Mouse (Mus musculus): ENCODE data around the gene Brd2.
"Not testable (repeated sequence)": the region's sequence is repeated elsewhere in the genome, so short reads cannot be mapped to it uniquely, and the experiment has no call there.

Brd2 gene

DNA sequence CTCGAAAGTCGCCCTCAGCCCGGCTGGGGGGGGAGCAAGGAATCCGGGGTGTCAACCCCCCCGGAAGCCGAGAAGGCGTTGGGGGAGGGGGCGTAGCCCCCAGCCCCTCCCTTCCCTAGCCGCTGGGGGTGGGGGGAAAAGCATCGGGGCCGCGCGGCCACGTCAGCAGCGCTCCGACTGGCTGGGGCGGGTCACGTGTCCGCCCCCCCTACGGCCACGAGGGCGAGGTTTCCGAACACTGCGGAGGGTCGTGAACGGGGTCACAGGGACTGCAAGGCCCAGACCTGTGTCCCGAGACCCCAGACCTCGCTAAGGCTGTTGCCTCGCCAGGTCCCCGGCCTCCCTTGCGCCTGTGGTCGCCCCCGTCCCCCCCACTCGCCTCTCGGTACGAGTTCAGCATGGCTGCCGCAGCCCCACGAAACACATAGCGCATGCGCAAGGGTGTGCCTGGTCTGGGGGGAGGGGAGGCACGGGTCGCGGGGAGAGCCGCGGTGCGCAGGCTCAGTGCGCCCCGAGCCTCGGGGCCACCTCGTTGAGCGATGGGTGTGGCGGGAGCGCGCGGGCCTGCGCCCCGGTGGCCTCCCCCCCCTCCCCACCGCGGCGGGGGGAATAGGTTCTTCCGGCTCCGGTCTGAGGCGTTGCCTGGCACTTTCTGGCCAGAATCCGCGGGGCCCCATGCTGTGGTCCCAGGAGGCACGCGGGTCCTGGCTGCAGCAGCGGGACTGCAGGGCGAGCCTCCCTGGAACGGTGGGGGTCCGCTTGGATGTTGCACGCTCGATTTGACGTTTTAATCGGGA, at the start of gene Brd2:
Gene Brd2 (minus strand): TSS at position 447 of the 797 bp plus-strand sequence.
- peak; percentile 97 to 98 for DNase-seq

DNA sequence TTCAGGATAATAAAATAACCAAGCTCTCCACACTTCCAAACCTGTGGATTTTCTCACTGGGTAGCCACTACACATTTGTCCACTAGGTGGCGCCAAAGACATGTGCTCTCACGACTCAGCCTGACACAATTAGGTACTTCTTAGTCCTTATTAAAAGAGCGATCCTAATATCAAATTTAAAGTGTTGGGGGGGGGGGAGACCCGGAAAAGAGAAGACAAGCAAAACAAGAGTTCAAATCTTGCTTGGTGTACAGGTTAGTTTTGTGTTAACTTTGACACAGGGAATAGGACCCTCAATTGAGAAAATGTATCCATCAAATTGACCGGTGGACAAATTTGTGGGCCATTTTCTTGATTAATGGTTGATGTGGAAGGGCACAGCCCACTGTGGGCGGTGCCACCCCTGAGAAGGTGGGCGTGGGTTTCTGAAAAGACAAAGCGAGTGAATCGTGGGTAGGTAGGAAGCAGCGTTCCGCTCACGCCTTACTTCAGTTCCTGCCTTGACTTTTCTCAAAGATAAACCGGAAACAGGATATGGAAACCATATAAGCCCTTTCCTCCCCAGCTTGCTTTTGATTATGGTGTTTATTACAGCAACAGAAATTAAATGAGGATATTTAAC, 48.6 kb upstream of the Brd2 start:
- DNase-seq, result peak; percentile 79 to 84

DNA sequence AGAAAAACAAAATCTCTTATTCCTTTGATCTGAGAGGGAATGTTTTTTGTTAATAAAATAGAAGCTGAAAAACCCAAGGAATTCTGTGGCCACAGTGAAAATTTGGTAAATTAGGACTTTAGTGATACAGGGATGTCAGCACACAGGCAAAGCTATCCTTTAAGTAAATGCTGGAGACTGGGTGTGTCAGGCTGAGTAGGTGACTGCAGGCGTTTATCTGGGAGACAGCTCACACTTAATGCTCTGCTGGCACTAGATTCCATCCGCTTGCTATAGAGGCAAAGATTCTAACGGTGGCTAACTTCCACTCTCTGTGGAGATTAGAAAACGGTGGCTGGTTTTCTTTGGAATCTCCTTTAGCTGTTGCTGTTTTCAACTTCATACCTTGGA, 48.0 kb upstream of the Brd2 start:
- no peak for DNase-seq

DNA sequence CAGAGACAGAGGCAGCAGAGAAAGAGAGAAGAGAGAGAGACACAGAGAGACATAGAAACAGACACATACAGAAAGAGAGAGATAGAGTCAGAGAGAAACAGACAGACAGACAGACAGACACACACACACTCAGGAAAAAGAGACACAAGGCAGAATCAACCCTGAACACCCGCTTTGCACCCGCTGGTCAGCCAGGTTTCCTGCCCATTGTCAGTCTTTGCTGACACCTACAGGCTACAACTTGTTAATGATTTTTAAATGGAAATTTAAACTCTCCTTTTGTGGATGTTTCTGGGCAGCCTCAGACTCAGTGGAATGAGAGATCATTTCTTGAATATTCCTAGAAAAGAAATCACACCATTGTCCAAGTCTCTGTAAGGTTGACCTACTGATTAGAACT, 46.8 kb upstream of the Brd2 start:
- DNase-seq, result peak in 1 of 2 experiments; percentile 48

DNA sequence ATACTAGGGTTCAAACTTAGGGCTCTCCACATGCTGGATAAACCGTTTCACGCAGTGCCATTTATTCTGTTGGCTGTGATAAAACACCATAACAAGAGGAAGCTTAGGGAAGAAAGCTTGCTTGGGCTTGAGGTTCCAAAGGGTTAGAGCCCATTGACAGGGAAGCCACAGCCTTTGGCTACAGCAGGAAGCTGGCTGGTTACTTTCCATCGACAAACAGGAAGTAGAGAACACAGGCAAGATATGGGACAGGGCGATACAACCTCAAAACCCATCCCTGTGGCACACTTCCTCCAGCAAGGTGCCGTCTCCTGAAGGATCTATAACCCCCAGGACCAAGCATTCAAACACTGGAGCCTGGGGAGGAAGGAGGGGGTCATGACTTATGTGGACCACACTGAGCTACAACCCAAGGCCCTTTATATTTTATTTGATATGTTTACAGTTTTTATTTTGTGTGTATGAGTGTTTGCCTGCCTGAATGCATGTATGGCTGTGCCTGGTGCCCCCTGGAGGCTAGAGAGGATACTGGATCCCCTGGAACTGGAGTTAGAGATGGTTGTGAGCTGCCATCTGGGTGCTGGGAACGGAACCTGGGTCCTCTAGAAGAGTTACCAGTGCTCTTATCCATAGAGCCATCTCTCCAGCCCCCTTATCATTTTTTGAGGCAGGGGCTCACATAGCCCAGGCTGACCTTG, 42.7 kb upstream of the Brd2 start:
- no peak for DNase-seq

DNA sequence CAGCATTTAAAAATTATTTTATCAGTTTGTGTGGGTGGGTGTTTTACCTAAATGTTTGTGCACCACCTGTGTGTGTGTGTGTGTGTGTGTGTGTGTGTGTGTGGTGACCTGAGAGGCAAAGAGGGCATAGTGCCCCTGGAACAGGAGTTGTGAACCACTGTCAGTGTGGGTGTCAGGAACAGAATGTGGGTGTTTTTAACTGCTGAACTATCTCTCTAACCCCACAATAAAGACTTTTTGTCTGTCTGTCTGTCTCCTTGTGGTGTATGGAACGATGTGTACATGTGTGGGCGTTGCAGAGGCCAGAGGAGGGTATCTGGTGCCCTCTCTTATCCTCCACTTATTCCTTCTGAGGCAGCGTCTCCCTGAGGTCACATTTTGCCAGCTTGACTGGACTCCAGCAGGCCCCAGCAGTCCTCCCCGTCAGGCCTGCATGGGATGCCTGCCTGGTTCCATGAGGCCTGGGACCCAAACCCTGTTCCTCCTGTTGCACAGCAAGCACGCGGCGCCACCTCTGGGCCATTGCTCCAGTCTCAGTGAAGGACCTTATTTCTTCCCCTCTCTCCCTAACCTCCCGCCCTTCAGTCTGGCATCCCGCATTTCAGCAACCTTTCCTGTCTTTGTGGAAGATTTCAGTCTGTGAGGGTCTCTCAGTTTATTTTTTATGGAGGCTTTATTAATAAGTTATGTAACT, 41.9 kb upstream of the Brd2 start:
- DNase-seq, result peak; percentile 30 to 32

DNA sequence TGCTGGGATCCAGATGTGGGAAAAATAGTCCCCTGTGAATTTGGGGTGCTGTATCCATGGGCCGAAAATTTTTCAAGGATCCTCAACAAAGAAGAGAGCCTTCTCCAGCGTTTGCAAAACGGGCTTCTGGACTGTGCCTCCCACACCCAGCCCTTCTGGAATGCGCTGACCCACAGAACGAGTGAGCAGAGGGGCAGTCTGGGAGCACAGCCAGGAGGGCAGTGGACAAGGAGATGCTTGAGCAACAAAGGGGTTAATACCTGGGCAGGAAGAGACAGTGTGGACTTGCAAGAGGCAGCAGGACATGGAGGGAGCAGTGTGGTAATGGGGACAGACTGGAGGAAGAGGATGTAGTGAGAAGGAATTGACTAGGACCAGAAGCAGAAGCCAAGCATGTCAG, 33.1 kb upstream of the Brd2 start:
- no peak for DNase-seq

DNA sequence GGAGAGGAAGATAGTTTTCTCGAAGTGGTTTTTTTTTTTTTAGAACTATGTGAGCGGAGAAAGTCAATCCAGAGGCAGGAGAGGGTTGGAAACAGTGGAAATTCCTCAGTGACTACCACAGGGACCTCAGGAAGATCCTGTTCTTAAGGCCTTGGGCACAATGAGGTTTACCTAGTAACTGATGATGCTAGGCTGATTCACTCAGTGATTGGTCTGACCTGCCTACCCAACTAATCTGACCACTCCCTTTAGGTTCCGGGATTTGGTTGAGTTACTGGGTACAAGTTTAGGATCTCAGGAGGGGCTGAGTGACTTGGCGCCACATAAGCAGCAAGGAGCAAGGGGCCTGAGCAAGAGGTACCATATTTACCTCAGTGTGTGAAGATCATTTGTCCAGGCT, 30.5 kb upstream of the Brd2 start, which contains the start of gene H2-DMb1:
Gene H2-DMb1 (plus strand): TSS at position 150 of the 400 bp plus-strand sequence.
- DNase-seq, result peak; percentile 69 to 81

DNA sequence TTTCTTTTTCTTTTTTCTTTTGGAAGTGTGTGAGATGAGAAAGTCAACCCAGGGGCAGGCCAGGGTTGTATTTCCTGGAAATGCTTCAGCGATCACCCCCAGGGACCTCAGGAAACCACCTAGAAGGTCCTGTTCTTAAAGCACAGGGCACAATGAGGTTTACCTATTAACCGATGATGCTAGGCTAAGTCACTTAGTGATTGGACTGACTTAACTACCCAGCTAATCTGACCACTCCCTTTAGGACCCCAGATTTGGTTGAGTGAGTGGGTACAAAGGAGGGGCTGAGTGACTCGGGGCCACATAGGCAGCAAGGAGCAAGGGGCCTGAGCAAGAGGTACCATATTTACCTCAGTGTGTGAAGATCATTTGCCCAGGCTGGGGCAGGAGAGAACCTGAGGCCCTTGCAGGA, 22.5 kb upstream of the Brd2 start:
- DNase-seq, result no peak

DNA sequence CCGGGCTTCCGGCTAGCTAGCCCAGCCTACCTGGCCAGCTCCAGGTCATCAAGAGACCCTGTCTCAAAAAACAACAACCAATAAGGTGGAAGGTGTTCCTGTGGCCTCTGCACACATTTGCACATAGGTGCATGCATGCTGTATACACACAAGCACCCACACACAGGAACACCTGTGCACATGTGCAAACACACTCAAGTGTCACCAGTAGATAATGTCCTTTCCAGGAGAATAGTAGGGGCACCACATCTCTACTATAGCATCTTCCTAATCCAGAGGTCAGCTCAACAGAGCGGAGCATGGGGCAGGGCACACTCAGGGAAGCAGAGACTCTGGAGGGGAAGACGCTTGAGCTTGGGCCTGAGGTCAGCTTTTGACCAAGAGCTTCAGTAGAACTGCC, 21.8 kb upstream of the Brd2 start:
- not testable (repeated sequence) for DNase-seq

DNA sequence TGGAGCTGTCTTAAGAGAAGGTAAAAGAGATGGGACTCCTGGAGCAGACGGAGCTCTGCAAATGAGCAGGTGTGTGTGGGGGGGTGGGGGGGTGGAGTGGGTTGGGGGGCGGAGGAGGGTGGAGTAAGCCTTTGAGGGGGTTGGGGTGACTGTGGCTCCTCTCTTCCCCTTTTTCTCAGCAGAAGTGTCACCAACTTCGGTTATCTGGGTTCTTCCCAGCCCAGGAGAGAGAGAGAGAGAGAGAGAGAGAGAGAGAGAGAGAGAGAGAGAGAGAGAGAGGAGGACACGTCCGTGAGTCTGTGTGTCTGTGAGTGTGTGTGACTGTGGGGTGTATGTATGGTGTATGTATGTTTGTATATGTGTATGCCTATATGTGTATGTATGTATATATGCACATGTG, 21.0 kb upstream of the Brd2 start:
- no peak for DNase-seq

DNA sequence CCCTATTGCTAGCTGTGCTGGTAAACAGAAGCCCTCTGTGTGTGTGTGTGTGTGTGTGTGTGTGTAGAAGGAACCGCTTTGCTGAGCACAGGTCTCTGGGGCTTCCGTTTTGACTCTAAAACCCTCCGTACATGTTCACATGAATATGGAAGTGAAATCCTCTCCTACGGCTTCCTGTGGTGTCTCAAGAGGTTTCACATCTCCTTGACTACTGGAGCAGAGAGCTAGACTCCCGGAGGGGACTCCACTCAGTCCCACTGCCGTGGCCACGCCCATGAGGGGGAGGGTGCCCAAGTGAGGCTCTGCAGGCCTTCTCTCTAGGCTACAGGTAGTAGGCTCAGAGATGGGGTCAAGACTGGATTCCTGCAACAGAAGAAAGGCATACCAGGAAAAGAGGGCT, 20.6 kb upstream of the Brd2 start, which contains the start of gene H2-DMb2:
Gene H2-DMb2 (plus strand): TSS at position 275 of the 400 bp plus-strand sequence.
- DNase-seq, result peak; percentile 84

DNA sequence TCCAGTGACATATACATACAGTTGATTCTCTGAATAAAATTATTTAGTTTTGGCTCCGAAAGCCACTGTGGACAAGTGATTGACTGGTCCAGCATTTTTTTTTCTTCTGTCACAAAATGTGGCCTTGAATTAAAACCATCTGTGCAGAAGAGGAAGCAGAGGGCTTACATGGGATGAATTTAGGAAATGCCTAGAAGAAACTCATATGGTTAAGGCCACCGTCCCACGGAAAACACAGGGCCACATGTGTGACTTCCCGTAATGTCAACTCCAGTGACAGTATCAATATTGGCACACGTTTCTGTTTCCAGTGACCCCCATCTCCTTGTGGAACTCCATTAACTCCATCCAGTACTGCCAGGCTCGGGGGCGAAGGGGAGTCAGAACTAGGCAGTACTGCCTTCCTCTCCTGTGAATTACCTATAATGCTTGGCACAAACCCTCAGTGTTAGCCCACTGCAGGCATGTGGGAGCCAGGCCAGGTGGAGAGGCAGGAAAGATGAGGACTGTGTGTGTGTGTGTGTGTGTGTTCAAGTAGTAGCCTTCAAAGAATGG, 20.1 kb upstream of the Brd2 start:
- no peak for DNase-seq

DNA sequence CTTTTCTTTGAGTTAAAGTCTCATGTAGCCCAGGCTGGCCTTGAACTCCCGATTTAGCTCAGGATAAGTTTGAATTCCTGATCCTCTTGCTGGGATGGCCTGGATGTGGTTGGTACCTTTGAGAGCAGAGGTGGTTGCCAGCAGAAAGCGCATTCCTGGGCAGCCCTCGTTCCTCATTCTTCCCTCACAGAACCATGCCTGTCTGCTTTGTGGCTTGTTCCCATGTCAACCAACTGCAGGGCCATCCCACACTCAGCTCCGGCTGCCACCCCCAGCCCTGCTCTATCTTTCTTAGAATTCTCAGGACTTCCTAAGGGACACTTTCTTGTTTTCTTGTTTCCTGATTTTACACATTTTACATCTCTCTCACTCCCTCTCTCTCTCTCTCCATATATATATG, 19.0 kb upstream of the Brd2 start:
- DNase-seq, result no peak

DNA sequence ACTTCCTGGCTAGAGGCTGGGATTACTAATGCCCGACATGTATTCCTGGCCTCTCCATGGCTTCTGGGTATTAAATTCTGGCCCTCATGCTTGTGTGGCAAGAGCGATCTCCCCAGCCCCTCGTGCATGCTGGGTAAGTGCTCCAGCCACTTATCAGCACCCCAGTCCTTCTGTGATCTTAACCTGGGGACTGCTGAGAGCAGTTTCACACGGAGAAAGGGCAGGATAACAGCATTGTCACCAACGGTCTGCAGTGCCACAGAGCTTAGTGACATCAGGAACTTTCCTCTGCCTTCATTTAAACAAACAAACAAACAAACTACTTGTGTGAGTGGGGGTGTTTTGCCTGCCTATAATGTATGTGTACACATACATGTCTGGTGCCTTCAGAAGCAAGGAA, 17.8 kb upstream of the Brd2 start:
- no peak for DNase-seq

DNA sequence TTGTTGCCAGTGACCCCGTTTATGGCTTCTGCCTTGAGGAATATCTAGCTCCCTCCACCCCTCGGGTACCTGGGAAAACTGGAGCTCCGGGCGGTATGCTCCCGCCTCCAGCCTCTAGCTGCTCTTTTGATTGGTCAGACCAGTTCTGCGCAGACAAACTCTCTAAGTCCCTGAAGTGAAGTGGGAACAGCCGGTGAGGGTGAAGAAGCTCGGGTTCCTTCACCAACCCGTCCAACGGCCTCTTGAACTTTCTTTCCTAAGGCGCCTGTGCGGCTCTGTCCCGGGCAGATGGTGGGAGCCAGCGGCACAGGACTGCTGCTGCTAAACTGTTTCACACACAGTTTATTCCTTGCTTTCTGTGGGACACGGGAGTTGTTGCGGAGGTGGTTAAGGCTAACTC, 17.0 kb upstream of the Brd2 start:
- peak; percentile 73 to 85 for DNase-seq

DNA sequence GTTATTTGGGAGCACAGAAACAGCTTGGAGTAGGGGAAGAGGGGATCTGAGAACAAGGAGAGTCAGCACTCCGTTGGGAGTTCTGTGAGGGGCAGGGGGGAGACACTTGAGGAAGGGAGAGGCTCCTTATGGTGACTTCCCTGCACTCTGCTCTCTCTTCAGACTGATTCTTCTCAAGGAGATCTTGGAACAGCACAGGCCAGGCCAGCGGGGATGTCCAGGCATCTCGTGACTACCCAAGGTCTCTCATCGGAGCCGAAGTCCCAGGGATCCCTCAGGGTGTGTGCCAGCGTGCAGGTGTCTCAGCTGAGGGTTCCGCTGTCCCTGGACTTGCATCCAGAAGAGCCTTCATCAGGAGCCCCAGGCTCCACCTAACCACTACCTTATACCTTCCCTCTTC, 16.2 kb upstream of the Brd2 start:
- no peak for DNase-seq

DNA sequence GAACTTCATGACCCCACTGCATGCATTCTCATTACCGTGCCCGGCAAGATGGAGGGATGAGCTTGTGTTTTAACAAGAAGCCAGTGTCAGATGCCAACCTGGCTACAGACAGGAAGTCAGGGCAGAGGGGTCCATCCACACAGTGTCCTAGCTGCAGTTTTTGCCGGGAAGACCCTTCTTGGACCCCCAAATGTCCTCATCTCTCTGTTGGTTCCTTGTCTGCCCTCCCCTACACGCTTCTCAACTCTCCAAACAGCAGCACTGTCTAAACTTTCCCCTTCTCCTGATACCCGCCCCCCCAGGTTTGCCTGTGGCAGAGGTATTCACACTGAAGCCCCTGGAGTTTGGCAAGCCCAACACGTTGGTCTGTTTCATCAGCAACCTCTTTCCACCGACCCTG, 15.2 kb upstream of the Brd2 start:
- no peak for DNase-seq

DNA sequence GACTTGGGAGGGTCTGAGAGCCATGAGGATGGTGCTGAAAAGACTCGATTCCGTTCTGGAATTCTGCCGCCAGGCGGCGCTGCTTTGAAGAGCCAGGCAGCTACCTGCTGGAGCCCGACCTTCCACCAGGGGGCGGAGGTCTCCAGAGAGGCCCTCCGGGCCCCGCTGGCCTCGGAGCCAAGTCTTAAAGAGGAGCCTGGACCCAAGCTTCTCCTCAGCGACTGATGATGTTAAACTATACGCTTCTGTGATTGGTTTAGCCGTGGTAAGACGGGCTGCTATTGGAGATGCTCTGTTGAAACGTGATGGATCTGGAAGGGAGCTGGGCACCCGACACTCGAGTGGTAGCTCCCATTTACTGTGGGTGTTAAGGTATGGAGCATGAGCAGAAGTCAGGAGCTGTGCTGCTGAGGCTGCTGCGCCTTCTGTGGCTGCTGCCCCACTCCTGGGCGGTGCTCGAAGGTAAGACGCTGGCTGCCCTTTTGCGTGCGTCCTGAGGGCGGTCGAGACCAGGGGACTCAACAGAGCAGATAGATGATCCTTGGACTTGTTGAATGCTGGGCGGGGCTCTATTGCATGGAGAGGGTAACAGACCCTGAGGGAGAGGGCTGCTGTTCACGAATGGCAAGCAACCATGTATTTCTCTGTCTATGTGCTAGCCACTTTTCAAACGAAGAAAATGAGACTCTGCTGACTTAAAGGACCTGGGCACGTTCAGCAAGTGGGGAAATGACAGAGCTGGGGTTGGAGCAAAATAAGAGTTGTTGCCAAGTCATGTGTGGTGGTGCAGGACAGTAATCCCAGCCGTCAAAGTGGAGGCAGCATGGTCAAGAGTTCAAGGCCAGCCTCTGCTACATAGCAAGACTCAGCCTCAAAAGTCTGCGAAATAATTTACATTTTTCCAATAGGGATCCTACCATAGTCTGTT, 13.1 kb upstream of the Brd2 start:
- DNase-seq, result peak; percentile 98 to 99

DNA sequence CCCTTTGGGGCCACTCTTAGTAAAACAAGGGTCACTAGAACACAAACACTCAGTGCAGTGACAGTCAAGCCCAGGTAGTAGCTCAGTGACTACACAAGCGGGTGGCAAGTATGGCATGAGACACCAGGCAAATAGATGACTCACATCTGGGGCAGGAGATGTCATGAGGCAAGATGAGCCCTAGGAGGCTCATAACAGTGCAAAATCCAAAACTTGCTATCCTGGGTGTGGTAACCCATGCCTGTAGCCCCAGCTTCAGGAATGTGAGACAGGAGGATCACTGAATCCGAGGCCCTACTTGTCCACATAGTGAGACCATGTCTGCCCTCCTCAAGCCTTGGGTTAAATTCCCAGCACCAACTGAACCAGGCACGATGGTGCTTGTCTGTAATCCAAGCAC, 12.0 kb upstream of the Brd2 start:
- DNase-seq, result no peak

DNA sequence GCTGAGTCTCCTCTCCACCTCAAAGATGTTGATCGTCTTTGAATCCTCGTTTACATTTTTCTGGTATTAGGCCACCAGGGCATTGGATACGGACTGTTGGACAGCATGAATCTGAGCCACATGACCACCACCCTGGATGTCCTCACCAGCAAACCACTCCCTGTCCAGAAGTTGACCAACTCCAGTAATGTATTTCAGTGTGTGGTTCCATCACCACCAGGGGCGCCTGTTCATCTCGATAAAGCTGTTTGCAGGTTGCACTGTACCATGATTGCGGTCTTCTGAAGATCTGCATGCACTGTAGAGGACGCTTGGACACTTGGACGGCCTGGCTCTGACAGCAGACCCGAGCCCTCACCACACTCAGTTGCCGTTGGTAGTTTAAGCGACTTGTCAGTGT, 10.9 kb upstream of the Brd2 start:
- no peak for DNase-seq

DNA sequence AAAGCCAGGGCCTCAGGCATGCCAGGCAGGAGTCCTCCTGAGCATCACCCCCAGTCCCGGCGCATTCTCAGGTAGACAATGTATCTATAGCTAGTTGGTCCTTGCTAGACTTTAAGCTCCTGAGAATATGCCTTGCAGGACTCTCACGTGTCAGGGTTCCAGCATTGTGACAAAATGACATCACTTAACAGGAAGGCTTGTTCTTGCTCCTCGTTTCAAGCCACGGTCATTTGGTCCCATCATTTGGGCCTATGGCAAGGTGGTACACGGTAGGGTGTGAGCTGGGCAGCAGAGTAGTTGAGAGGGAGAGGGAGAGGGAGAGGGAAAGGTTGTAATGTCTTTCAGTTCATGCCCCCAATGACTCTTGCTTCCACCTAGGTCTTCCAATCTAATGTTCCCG, 9.5 kb upstream of the Brd2 start:
- no peak for DNase-seq

All from lung, adult 18-20 months (tissue).